Mouse (Mus musculus) stomach, postnatal 0 days (tissue): ENCODE data around the gene Lama2. TPM values are rescaled to one million over a fixed set of nuclear protein-coding genes. Genes with fewer than 3 reads are reported as not detected.

Experiments used
- ATAC-seq: fragments of 200-750 bp; cut with Nextera tagmentation; 2 replicates; pipeline ENCODE4 v1.8.0; 2017; ENCODE audit not compliant: low FRiP score, low TSS enrichment
- DNase-seq: peaks from one replicate; pipeline ENCODE4 v3.0.0-alpha.2; 2016; ENCODE audit warnings: low spot score
- H3K27ac ChIP-seq: fragments of 300-500 bp; sonication (generic); replicated peaks from 2 replicates; pipeline ENCODE4 v1.5.1; 2014; ENCODE audit warnings: mild to moderate bottlenecking, control low read depth
- H3K27me3 ChIP-seq: fragments of 300-500 bp; sonication (generic); 2 replicates; pipeline ENCODE4 v1.6.1; 2014; ENCODE audit warnings: low read length; ENCODE audit not compliant: control insufficient read depth, insufficient read depth
- H3K36me3 ChIP-seq: fragments of 300-500 bp; sonication (generic); 2 replicates; pipeline ENCODE4 v1.6.1; 2014; ENCODE audit warnings: low read length, mixed read lengths; ENCODE audit not compliant: control insufficient read depth, insufficient read depth
- H3K4me1 ChIP-seq: fragments of 300-500 bp; sonication (generic); replicated peaks from 2 replicates; pipeline ENCODE4 v1.6.1; 2014; ENCODE audit warnings: antibody characterized with exemption; ENCODE audit not compliant: control insufficient read depth, insufficient read depth
- H3K4me2 ChIP-seq: fragments of 300-500 bp; sonication (generic); replicated peaks from 2 replicates; pipeline ENCODE4 v1.6.1; 2014; ENCODE audit warnings: low read depth, mild to moderate bottlenecking, control low read depth, moderate library complexity
- H3K4me3 ChIP-seq: fragments of 300-500 bp; sonication (generic); 2 replicates; pipeline ENCODE4 v1.5.1; 2014; ENCODE audit warnings: low read depth, low read length, control low read depth
- H3K9ac ChIP-seq: fragments of 300-500 bp; sonication (generic); 2 replicates; pipeline ENCODE4 v1.6.1; 2014; ENCODE audit warnings: mild to moderate bottlenecking, low read length, control low read depth, mixed read lengths
- H3K9me3 ChIP-seq: fragments of 300-500 bp; sonication (generic); 2 replicates; pipeline ENCODE4 v1.6.1; 2016; ENCODE audit warnings: low read length; ENCODE audit not compliant: control insufficient read depth
- CTCF ChIP-seq: IDR thresholded peaks from 2 replicates; pipeline ENCODE4 v1.5.1; 2016; ENCODE audit warnings: antibody characterized with exemption, low read depth, mild to moderate bottlenecking, moderate library complexity
- EP300 ChIP-seq: optimal IDR thresholded peaks from 2 replicates; pipeline ENCODE3; 2016; ENCODE audit warnings: antibody characterized with exemption
- WGBS: fragments of 180-500 bp; shearing (Covaris S2); extraction: QIAGEN DNeasy Blood & Tissue Kit; methylation state at CpG from one replicate; pipeline ENCODE4 v1.1.7; 2014; 5-methylcytosine and 5-hydroxymethylcytosine counted together
- polyA plus RNA-seq: library from polyadenylated mRNA; unstranded; fragments of >200 nt; fragmentation: Nextera tagmentation; extraction: Ambion mirVana; gene quantifications from 2 replicates; pipeline ENCODE4 v1.2.1, GENCODE M21; 2015

Gene Lama2
- polyA plus RNA-seq, 1 experiment from 2014 or later, result 12.8 TPM

GRCm38 (mm10) chr10:27222639-27223315 is 396.8 kb downstream of the Lama2 start:
- TF ChIP-seq EP300 (no peak), CTCF (no peak)
- Histone ChIP-seq H3K4me3 (no peak overlapping the region), H3K27ac (no peak overlapping the region), H3K9ac (no peak overlapping the region), H3K4me1 (no peaks in the 10 kb centered on the region), H3K36me3 (no peaks in the 10 kb centered on the region), H3K4me2 (no peak overlapping the region), H3K9me3 (no peaks in the 10 kb centered on the region), H3K27me3 (no peaks in the 10 kb centered on the region)
- no peak for ATAC-seq
- DNase-seq, result no peak
- 77% methylated on average over 6 of the region's 6 CpGs for whole genome bisulfite sequencing

GRCm38 (mm10) chr10:27219698-27220097 is 399.9 kb downstream of the Lama2 start:
- Histone ChIP-seq H3K4me3 (no peak overlapping the region), H3K9ac (no peak overlapping the region), H3K27me3 (no peaks in the 10 kb centered on the region), H3K4me2 (no peak overlapping the region), H3K9me3 (no peaks in the 10 kb centered on the region), H3K36me3 (no peaks in the 10 kb centered on the region), H3K27ac (no peak overlapping the region), H3K4me1 (no peaks in the 10 kb centered on the region)
- ATAC-seq (no peak), DNase-seq (no peak)
- WGBS, result 68% methylated on average over 1 of the region's 1 CpGs
- TF ChIP-seq CTCF (no peak), EP300 (no peak)

GRCm38 (mm10) chr10:27207320-27207719 is 412.2 kb downstream of the Lama2 start:
- H3K27ac ChIP-seq, result no peak overlapping the region

GRCm38 (mm10) chr10:27198443-27198842 is 421.1 kb downstream of the Lama2 start:
- DNase-seq (no peak), ATAC-seq (no peak)
- H3K9me3 ChIP-seq, result no peaks in the 10 kb centered on the region
- no peak overlapping the region for H3K4me3 ChIP-seq
- H3K4me2 ChIP-seq, result no peak overlapping the region
- no peaks in the 10 kb centered on the region for H3K27me3 ChIP-seq
- H3K36me3 ChIP-seq, result no peaks in the 10 kb centered on the region
- H3K4me1 ChIP-seq, result no peaks in the 10 kb centered on the region
- TF ChIP-seq CTCF (no peak), EP300 (no peak)
- 25% methylated on average over 1 of the region's 1 CpGs for WGBS
- no peak overlapping the region for H3K9ac ChIP-seq
- H3K27ac ChIP-seq, result no peak overlapping the region

More at GRCm38 (mm10) chr10:27207320-27207719, 412.2 kb downstream of the Lama2 start:
- H3K36me3 ChIP-seq, result no peaks in the 10 kb centered on the region
- H3K9ac ChIP-seq, result no peak overlapping the region
- H3K4me3 ChIP-seq, result no peak overlapping the region
- no peak for DNase-seq
- no peaks in the 10 kb centered on the region for H3K4me1 ChIP-seq
- WGBS, result 27% methylated on average over 12 of the region's 12 CpGs
- no peak for ATAC-seq
- no peaks in the 10 kb centered on the region for H3K27me3 ChIP-seq
- TF ChIP-seq EP300, result no peak
- TF ChIP-seq CTCF, result no peak
- no peaks in the 10 kb centered on the region for H3K9me3 ChIP-seq
- no peak overlapping the region for H3K4me2 ChIP-seq

DNA sequence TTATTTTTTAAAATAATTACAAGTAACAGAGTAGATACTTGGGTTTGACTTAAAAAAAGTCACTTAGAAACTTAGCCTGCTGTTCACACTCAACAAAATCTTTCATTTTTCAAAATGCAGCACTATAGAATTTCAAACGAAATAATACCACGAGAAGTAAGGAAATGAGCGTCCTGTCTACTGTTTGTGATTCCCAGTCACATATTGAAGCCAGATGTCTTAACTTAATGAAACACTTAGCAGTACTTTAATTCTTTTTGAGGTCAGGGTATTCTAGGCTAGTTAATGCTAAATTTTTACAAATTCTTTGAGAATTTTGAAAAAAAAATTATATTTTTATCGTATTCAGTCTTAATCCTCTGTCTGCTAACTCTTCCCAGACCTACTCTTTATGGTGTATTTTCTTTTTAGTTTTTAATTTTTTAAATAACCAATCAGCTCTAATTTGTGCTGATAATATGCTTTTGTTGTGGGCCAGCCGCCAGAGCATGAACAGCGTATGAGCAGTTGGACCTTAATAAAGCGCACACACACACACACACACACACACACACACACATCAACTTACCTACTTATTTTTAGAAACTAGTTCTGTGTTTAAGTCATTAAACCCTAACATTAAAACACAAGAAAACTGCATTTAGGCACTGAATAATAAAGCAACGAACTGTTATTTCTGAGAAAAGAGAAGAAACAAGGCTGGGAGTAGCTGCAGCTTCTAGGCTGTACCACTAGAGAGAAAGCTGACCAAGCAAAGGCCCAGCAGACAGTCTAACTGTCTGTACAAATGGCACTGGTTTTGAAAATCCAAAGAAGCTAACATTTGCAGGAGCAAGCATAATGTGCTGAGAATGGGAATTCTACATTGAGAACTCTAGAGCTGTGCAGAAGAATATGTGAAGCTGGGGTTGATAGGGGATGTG is 425.3 kb downstream of the Lama2 start:
- Histone ChIP-seq H3K9ac (no peak overlapping the region), H3K9me3 (no peaks in the 10 kb centered on the region), H3K27ac (no peak overlapping the region), H3K4me1 (no peaks in the 10 kb centered on the region), H3K4me2 (no peak overlapping the region), H3K36me3 (no peaks in the 10 kb centered on the region), H3K27me3 (no peaks in the 10 kb centered on the region), H3K4me3 (no peak overlapping the region)
- WGBS, result 87% methylated on average over 8 of the region's 8 CpGs
- TF ChIP-seq EP300 (no peak), CTCF (no peak)
- ATAC-seq, result no peak
- no peak for DNase-seq
